Mouse (Mus musculus) heart, embryonic 16.5 days (tissue): Measurements from ENCODE around the gene Grb10. TPM values are rescaled to one million over a fixed set of nuclear protein-coding genes. Genes with fewer than 3 reads are reported as not detected.

ENCODE experiments used
- ATAC-seq: fragments of 200-750 bp; cut with Nextera tagmentation; replicated peaks from 2 replicates; pipeline ENCODE4 v1.8.0; 2017; ENCODE audit warnings: moderate number of reproducible peaks; ENCODE audit not compliant: insufficient read depth, low FRiP score; ENCODE audit errors: extremely low read depth
- H3K27ac ChIP-seq: fragments of 300-500 bp; sonication (generic); 2 replicates; pipeline ENCODE4 v1.5.1; 2014; ENCODE audit warnings: mild to moderate bottlenecking, low read length, control low read depth, moderate library complexity
- H3K27me3 ChIP-seq: fragments of 300-500 bp; sonication (generic); 2 replicates; pipeline ENCODE4 v1.6.1; 2014; ENCODE audit warnings: low read length, mixed read lengths; ENCODE audit not compliant: control insufficient read depth, insufficient read depth
- H3K36me3 ChIP-seq: fragments of 300-500 bp; sonication (generic); 2 replicates; pipeline ENCODE4 v1.6.1; 2014; ENCODE audit not compliant: control insufficient read depth, insufficient read depth
- H3K4me1 ChIP-seq: fragments of 300-500 bp; sonication (generic); 2 replicates; pipeline ENCODE4 v1.6.1; 2014; ENCODE audit warnings: low read length, mixed read lengths; ENCODE audit not compliant: control insufficient read depth, insufficient read depth
- H3K4me2 ChIP-seq: fragments of 300-500 bp; sonication (generic); 2 replicates; pipeline ENCODE4 v1.6.1; 2014; ENCODE audit warnings: low read depth, mild to moderate bottlenecking, control low read depth, low read length
- H3K4me3 ChIP-seq: fragments of 300-500 bp; sonication (generic); 2 replicates; pipeline ENCODE4 v1.5.1; 2014; ENCODE audit warnings: mild to moderate bottlenecking, control low read depth, low read length
- H3K9ac ChIP-seq: fragments of 300-500 bp; sonication (generic); 2 replicates; pipeline ENCODE4 v1.6.1; 2014; ENCODE audit warnings: low read length, control low read depth
- H3K9me3 ChIP-seq: fragments of 300-500 bp; sonication (generic); replicated peaks from 2 replicates; pipeline ENCODE4 v1.6.1; 2016; ENCODE audit warnings: low read length; ENCODE audit not compliant: control insufficient read depth
- WGBS: fragments of 180-500 bp; shearing (Covaris S2); extraction: QIAGEN DNeasy Blood & Tissue Kit; methylation state at CpG from one replicate; pipeline ENCODE4 v1.1.7; 2014; 5-methylcytosine and 5-hydroxymethylcytosine counted together
- polyA plus RNA-seq: library from polyadenylated mRNA; unstranded; fragments of >200 nt; fragmentation: Nextera tagmentation; extraction: Ambion mirVana; gene quantifications from 2 replicates; pipeline ENCODE4 v1.2.1, GENCODE M21; 2015

The Grb10 gene
- polyA plus RNA-seq, 1 experiment from 2014 or later: 496 TPM

- peak overlapping the region; percentile 94 for H3K27ac ChIP-seq
- no peaks in the 10 kb centered on the region for H3K27me3 ChIP-seq
- H3K9me3 ChIP-seq: no peaks in the 10 kb centered on the region
- no peak overlapping the region for H3K4me2 ChIP-seq
- H3K36me3 ChIP-seq: peaks cover 11% of the 10 kb centered on the region
- ATAC-seq: no peak
- peaks cover 63% of the 10 kb centered on the region for H3K4me1 ChIP-seq
- H3K4me3 ChIP-seq: no peak overlapping the region
- no peak overlapping the region for H3K9ac ChIP-seq
- WGBS: 76% methylated on average over 1 of the region's 1 CpGs
Measured at GRCm38 (mm10) chr11:11952569-11952968, 85.9 kb downstream of the Grb10 start.

- H3K9ac ChIP-seq: peak overlapping the region; percentile 51
- ATAC-seq: peak; percentile 56
- peak overlapping the region; percentile 94 for H3K27ac ChIP-seq
Measured at GRCm38 (mm10) chr11:11948988-11949365, 89.5 kb downstream of the Grb10 start.

GRCm38 (mm10) chr11:11948321-11948987, 90.0 kb downstream of the Grb10 start:
- Histone ChIP-seq H3K4me1 (peaks cover 34% of the 10 kb centered on the region), H3K4me3 (peak overlapping the region; percentile 1; the same call in 1 of the 2 replicates), H3K4me2 (peak overlapping the region; percentile 31; the same call in 1 of the 2 replicates), H3K9me3 (no peaks in the 10 kb centered on the region), H3K9ac (peak overlapping the region; percentile 65), H3K36me3 (peaks cover 39% of the 10 kb centered on the region), H3K27me3 (no peaks in the 10 kb centered on the region), H3K27ac (peak overlapping the region; percentile 94)
- 36% methylated on average over 9 of the region's 9 CpGs for WGBS
- ATAC-seq: peak; percentile 78

More at GRCm38 (mm10) chr11:11948988-11949365, 89.5 kb downstream of the Grb10 start:
- Histone ChIP-seq H3K4me1 (peaks cover 39% of the 10 kb centered on the region), H3K4me3 (no peak overlapping the region), H3K27me3 (no peaks in the 10 kb centered on the region), H3K9me3 (no peaks in the 10 kb centered on the region), H3K36me3 (peaks cover 34% of the 10 kb centered on the region), H3K4me2 (peak overlapping the region; percentile 31; the same call in 1 of the 2 replicates)
- 49% methylated on average over 4 of the region's 4 CpGs for WGBS

- Histone ChIP-seq H3K27ac (peak overlapping the region; percentile 94), H3K4me2 (no peak overlapping the region), H3K4me1 (peaks cover 30% of the 10 kb centered on the region), H3K27me3 (no peaks in the 10 kb centered on the region), H3K4me3 (no peak overlapping the region), H3K9ac (peak overlapping the region; percentile 65), H3K36me3 (peaks cover 42% of the 10 kb centered on the region), H3K9me3 (no peaks in the 10 kb centered on the region)
- ATAC-seq: no peak
- WGBS: 70% methylated on average over 5 of the region's 5 CpGs
Measured at GRCm38 (mm10) chr11:11947857-11948256, 90.6 kb downstream of the Grb10 start.

- H3K27me3 ChIP-seq: no peaks in the 10 kb centered on the region
- no peak overlapping the region for H3K4me3 ChIP-seq
- 77% methylated on average over 4 of the region's 4 CpGs for WGBS
- H3K9ac ChIP-seq: no peak overlapping the region
- no peak overlapping the region for H3K4me2 ChIP-seq
- H3K27ac ChIP-seq: no peak overlapping the region
- ATAC-seq: no peak
- no peaks in the 10 kb centered on the region for H3K9me3 ChIP-seq
- H3K4me1 ChIP-seq: peaks cover 38% of the 10 kb centered on the region
- peaks cover 57% of the 10 kb centered on the region for H3K36me3 ChIP-seq
Measured at GRCm38 (mm10) chr11:11945766-11946165, 92.7 kb downstream of the Grb10 start.

GRCm38 (mm10) chr11:11944814-11945213, 93.7 kb downstream of the Grb10 start:
- peaks cover 37% of the 10 kb centered on the region for H3K4me1 ChIP-seq
- WGBS: 91% methylated on average over 4 of the region's 4 CpGs
- H3K27me3 ChIP-seq: no peaks in the 10 kb centered on the region
- H3K9me3 ChIP-seq: no peaks in the 10 kb centered on the region
- no peak overlapping the region for H3K9ac ChIP-seq
- no peak overlapping the region for H3K4me2 ChIP-seq
- no peak overlapping the region for H3K4me3 ChIP-seq
- ATAC-seq: no peak
- 0 out of 2 replicates have a peak overlapping the region, but pooled peaks have one; percentile 26 for H3K27ac ChIP-seq
- peaks cover 58% of the 10 kb centered on the region for H3K36me3 ChIP-seq

- Histone ChIP-seq H3K36me3 (peaks cover 56% of the 10 kb centered on the region), H3K4me3 (no peak overlapping the region), H3K4me1 (peaks cover 35% of the 10 kb centered on the region), H3K27me3 (no peaks in the 10 kb centered on the region), H3K9ac (no peak overlapping the region), H3K4me2 (no peak overlapping the region), H3K27ac (peak overlapping the region; percentile 30; the same call in 1 of the 2 replicates), H3K9me3 (no peaks in the 10 kb centered on the region)
- ATAC-seq: no peak
Measured at GRCm38 (mm10) chr11:11944082-11944349, 94.5 kb downstream of the Grb10 start.

- no peak overlapping the region for H3K4me3 ChIP-seq
- ATAC-seq: no peak
- H3K27ac ChIP-seq: peak overlapping the region; percentile 81
- 81% methylated on average over 13 of the region's 13 CpGs for WGBS
- no peak overlapping the region for H3K4me2 ChIP-seq
- H3K27me3 ChIP-seq: no peaks in the 10 kb centered on the region
- peaks cover 31% of the 10 kb centered on the region for H3K4me1 ChIP-seq
- peaks cover 61% of the 10 kb centered on the region for H3K36me3 ChIP-seq
- no peak overlapping the region for H3K9ac ChIP-seq
- no peaks in the 10 kb centered on the region for H3K9me3 ChIP-seq
Measured at GRCm38 (mm10) chr11:11943240-11944081, 95.0 kb downstream of the Grb10 start.
